Mouse (Mus musculus) liver, embryonic 14.5 days (tissue): Measurements from ENCODE around the gene P3h3. TPM values are rescaled to one million over a fixed set of nuclear protein-coding genes. Genes with fewer than 3 reads are reported as not detected.

ENCODE experiments used
- ATAC-seq: fragments of 200-750 bp; cut with Nextera tagmentation; 2 replicates; pipeline ENCODE4 v1.8.0; 2017; ENCODE audit warnings: moderate number of reproducible peaks, mild to moderate bottlenecking, moderate library complexity; ENCODE audit not compliant: insufficient read depth
- DNase-seq, 3 experiments: peaks; one replicate each; pipeline ENCODE4 v3.0.0-alpha.2; 2012 to 2013; ENCODE audit warnings: low read depth in 3 of 3, low spot score in 3 of 3
- H3K27ac ChIP-seq: fragments of 300-500 bp; sonication (generic); 2 replicates; pipeline ENCODE4 v1.5.1; 2014; ENCODE audit warnings: moderate library complexity, mild to moderate bottlenecking, control low read depth, inconsistent platforms
- H3K27me3 ChIP-seq: fragments of 300-500 bp; sonication (generic); 2 replicates; pipeline ENCODE4 v1.6.1; 2014; ENCODE audit warnings: mild to moderate bottlenecking, low read length, moderate library complexity; ENCODE audit not compliant: control insufficient read depth, insufficient read depth
- H3K36me3 ChIP-seq: fragments of 300-500 bp; sonication (generic); replicated peaks from 2 replicates; pipeline ENCODE4 v1.6.1; 2014; ENCODE audit warnings: low read depth; ENCODE audit not compliant: control insufficient read depth, insufficient read depth
- H3K4me1 ChIP-seq, 2 experiments: fragments of 200-500 bp in 1 of 2; fragments of 300-500 bp in 1 of 2; sonication (generic) in 1 of 2; replicated peaks; 2 replicates each; pipeline ENCODE4 v1.6.1; 2012 to 2014; ENCODE audit warnings: antibody characterized with exemption in 1 of 2, inconsistent platforms in 1 of 2, low read length in 1 of 2; ENCODE audit not compliant: control insufficient read depth in 2 of 2, insufficient read depth in 2 of 2
- H3K4me2 ChIP-seq: fragments of 300-500 bp; sonication (generic); 2 replicates; pipeline ENCODE4 v1.6.1; 2014; ENCODE audit warnings: low read depth, mild to moderate bottlenecking, control low read depth, moderate library complexity
- H3K4me3 ChIP-seq, 2 experiments: fragments of 200-500 bp in 1 of 2; fragments of 300-500 bp in 1 of 2; sonication (generic) in 1 of 2; 2 replicates each; pipeline ENCODE4 v1.5.1; 2012 to 2014; ENCODE audit warnings: low read depth in 2 of 2, low read length in 2 of 2, mild to moderate bottlenecking in 2 of 2, control low read depth in 1 of 2, inconsistent platforms in 1 of 2, moderate library complexity in 1 of 2; ENCODE audit not compliant: insufficient read depth in 1 of 2
- H3K9ac ChIP-seq: fragments of 300-500 bp; sonication (generic); replicated peaks from 2 replicates; pipeline ENCODE4 v1.6.1; 2014; ENCODE audit warnings: mild to moderate bottlenecking, control low read depth, moderate library complexity
- H3K9me3 ChIP-seq: fragments of 300-500 bp; sonication (generic); 2 replicates; pipeline ENCODE4 v1.6.1; 2016; ENCODE audit warnings: low read length, mixed read lengths; ENCODE audit not compliant: control insufficient read depth
- CTCF ChIP-seq: IDR thresholded peaks from 2 replicates; pipeline ENCODE4 v1.5.1; 2016; ENCODE audit warnings: antibody characterized with exemption, low read depth, control low read depth
- EP300 ChIP-seq: IDR thresholded peaks from 2 replicates; pipeline ENCODE4 v1.6.1; 2016; ENCODE audit warnings: antibody characterized with exemption, low read depth
- WGBS: fragments of 180-500 bp; shearing (Covaris S2); extraction: QIAGEN DNeasy Blood & Tissue Kit; methylation state at CpG from one replicate; pipeline ENCODE4 v1.1.7; 2014; ENCODE audit not compliant: insufficient replicate concordance; 5-methylcytosine and 5-hydroxymethylcytosine counted together
- polyA plus RNA-seq, 2 experiments: library from polyadenylated mRNA; depleted of rRNA in 1 of 2; stranded (reverse) in 1 of 2; unstranded in 1 of 2; fragments of >200 nt; fragmentation: Nextera tagmentation in 1 of 2; extraction: Ambion mirVana in 1 of 2; gene quantifications; 2 replicates each; pipeline versions ENCODE4 v1.2.1 to v1.2.3; 2012 to 2014

Gene P3h3
- polyA plus RNA-seq, 2 experiments: 0.83 to 3.5 TPM

DNA sequence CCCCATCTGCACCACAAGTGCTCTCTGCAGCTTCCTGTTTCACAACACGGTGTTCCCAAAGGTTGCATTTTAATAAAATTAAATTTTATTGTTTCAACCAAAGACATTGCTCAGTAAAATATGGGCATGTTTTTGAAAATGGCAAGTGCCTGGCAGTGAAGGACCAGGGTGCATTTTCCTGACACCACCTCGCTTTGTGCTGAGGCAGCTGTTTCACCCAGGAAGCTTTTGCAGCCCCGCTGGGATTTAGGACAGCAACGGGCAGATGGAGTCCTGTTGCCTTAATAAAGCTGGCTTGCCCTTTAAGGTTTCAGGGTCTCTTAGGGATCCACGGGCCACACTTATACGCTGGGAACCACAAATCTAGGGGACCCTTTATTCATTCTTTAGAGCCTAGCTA, 33.4 kb upstream of the P3h3 start:
- no peak overlapping the region for H3K27ac ChIP-seq
- DNase-seq (no peak), ATAC-seq (no peak)
- H3K9me3 ChIP-seq: no peaks in the 10 kb centered on the region
- no peak overlapping the region for H3K9ac ChIP-seq
- no peaks in the 10 kb centered on the region for H3K36me3 ChIP-seq
- TF ChIP-seq EP300 (no peak), CTCF (no peak)
- H3K4me1 ChIP-seq: no peaks in the 10 kb centered on the region
- WGBS: 46% methylated on average over 6 of the region's 6 CpGs
- H3K27me3 ChIP-seq: no peaks in the 10 kb centered on the region
- H3K4me2 ChIP-seq: no peak overlapping the region
- H3K4me3 ChIP-seq: no peak overlapping the region

DNA sequence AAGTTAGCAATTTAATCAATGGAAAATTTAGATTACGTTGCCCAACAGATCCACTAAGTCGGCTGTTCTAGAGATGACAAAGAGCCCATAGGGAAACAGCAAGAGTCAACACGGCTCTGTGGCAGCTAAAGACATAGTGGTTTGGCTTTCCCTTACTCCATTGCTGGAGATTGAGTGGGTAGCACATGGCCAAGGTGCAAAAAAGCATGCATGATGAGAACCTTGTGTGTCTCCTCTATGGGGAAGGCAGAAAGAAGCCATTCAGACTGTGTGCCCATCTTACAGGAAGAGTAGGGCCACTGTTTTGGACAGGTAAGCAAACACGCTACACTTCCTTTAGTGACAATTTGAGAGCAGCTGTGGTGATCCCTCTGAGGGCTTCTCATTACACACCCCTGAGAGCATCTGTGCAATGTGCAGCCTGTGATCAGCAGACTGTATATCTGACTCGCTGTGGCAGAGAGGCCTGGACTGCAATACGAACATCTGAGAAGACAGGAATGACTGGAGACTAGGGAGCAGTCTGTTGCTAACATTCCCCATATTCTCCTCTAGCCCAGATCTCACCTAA, 31.1 kb upstream of the P3h3 start:
- TF ChIP-seq CTCF (no peak), EP300 (no peak)
- no peak overlapping the region for H3K4me3 ChIP-seq
- no peak overlapping the region for H3K4me2 ChIP-seq
- ATAC-seq (no peak), DNase-seq (no peak)
- H3K9ac ChIP-seq: no peak overlapping the region
- 71% methylated on average over 6 of the region's 6 CpGs for WGBS
- H3K27ac ChIP-seq: no peak overlapping the region
- no peaks in the 10 kb centered on the region for H3K27me3 ChIP-seq
- H3K36me3 ChIP-seq: no peaks in the 10 kb centered on the region
- no peaks in the 10 kb centered on the region for H3K9me3 ChIP-seq
- H3K4me1 ChIP-seq: no peaks in the 10 kb centered on the region

DNA sequence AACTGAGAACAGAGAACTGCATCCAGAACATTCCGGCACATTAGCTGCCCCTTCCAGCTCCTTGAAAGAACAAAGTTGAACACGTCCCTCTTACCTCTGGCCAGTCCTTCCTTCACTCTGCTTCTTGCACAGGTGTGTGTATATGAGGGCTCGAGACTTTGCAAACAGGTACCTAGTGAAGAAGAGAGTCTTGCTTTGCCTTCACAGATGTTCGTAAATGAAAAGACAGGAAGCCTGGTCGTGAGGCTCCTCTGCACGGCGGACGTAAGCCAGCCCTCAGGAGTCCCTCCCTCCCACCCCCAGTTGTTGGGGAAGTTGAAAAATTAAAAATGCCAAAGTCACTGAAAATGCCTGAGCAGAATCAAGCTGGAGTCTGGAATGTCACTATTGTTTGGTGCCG, 30.4 kb upstream of the P3h3 start, which contains the start of gene Cd4:
Gene Cd4 (minus strand): TSS at position 236 of the 400 bp plus-strand sequence.
- Histone ChIP-seq H3K4me2 (no peak within 1 kb of the TSS), H3K4me1 (no peaks in the 10 kb centered on the region), H3K27ac (no peak within 1 kb of the TSS), H3K27me3 (no peaks in the 10 kb centered on the region), H3K9ac (no peak within 1 kb of the TSS), H3K4me3 (no peak within 1 kb of the TSS), H3K36me3 (no peaks in the 10 kb centered on the region), H3K9me3 (no peaks in the 10 kb centered on the region)
- ATAC-seq (no peak), DNase-seq (no peak)
- no peak for TF ChIP-seq CTCF
- TF ChIP-seq EP300: no peak
- WGBS: 53% methylated on average over 9 of the region's 9 CpGs

- Histone ChIP-seq H3K4me3 (no peak overlapping the region), H3K9me3 (no peaks in the 10 kb centered on the region), H3K27ac (no peak overlapping the region), H3K9ac (no peak overlapping the region), H3K36me3 (no peaks in the 10 kb centered on the region), H3K27me3 (no peaks in the 10 kb centered on the region), H3K4me1 (no peaks in the 10 kb centered on the region), H3K4me2 (no peak overlapping the region)
- DNase-seq (no peak), ATAC-seq (no peak)
- TF ChIP-seq CTCF (no peak), EP300 (no peak)
- 70% methylated on average over 8 of the region's 8 CpGs for WGBS
These were observed 28.4 kb upstream of the P3h3 start for GRCm38 (mm10) chr6:124885956-124886381.

DNA sequence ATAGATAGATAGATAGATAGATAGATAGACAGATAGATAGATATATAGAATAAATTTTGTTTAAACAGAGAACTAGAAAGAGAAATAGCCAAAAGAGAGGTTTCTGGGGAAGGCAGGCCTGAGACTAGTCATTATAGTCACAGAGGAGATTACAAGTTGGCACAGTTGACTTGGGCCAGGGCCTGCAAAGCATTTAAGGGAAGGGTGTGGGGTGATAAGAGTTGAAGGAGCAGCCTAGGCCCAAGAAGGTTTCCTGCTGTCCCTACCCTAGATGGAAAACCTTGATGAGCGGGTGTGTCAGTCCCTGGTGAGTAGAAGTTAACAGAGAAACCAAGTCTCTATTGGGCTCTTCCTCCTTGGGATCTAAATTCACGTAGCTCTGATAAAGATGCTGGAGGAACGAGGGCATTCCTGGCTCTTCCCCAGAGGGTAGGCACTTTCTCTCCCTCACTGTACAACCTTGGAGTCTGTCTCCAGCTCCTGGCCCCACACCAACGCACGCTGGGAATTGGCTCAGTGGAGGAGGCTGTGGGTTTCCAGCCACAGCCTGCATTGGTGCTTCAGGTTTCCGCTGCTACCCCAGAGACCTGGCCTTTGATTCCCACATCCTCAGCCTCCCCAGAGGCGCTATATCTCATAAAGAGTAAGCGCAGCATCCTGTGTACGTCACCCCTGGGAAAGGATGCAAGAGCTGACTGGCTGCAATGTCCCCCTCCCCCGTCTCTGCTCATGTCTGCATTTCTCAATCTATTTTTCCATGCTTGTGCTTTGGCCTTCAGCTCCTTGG, 27.4 kb upstream of the P3h3 start:
- no peak overlapping the region for H3K9ac ChIP-seq
- no peak for ATAC-seq
- no peaks in the 10 kb centered on the region for H3K36me3 ChIP-seq
- no peaks in the 10 kb centered on the region for H3K9me3 ChIP-seq
- H3K27ac ChIP-seq: no peak overlapping the region
- H3K4me2 ChIP-seq: no peak overlapping the region
- 49% methylated on average over 10 of the region's 10 CpGs for WGBS
- no peak for TF ChIP-seq EP300
- no peak for TF ChIP-seq CTCF
- no peak overlapping the region for H3K4me3 ChIP-seq
- H3K4me1 ChIP-seq: no peaks in the 10 kb centered on the region
- H3K27me3 ChIP-seq: no peaks in the 10 kb centered on the region
- DNase-seq: no peak
